Mouse (Mus musculus): Measurements from ENCODE around the gene Gm43517.

The Gm43517 gene

DNA sequence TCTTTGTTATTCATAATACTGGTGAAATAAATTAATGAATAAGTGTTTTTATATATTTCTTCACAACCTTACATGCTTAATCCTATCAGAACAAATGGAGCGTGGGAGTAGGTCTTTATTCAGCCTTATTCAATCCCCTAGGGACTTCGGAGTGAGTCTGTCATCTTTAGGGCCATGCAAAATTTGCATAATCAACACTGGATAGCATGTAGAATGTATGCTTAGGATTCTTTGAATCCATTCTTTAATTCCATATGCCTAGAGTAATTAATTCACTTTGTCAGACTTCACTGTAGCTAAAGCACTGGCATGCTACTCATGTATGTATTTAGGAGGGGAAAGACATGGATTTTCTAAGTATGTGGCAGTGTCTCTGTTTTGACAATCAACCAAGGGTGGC is 24.9 kb downstream of the Gm43517 start:
- no peak for DNase-seq (ENCODE audit: low spot score in 2 of 2)

GRCm38 (mm10) chr12:49417963-49418362 is 33.0 kb downstream of the Gm43517 start:
- no peak for DNase-seq (ENCODE audit: low spot score in 2 of 2)

Data from natural killer cell, adult 2 months (primary cell).